Mouse (Mus musculus) gastrocnemius, adult 8-10 months (tissue): Measurements from ENCODE around the gene Zfp385a. TPM values are rescaled to one million over a fixed set of nuclear protein-coding genes. Genes with fewer than 3 reads are reported as not detected.

Source experiments
- DNase-seq, 2 experiments: peaks; one replicate each; pipeline ENCODE4 v3.0.0; 2022; ENCODE audit warnings: low spot score in 2 of 2
- total RNA-seq, 4 experiments: library from RNA; stranded (reverse); gene quantifications; 2 replicates each; pipeline ENCODE4 v1.2.4; 2022

The Zfp385a gene
- total RNA-seq, 4 experiments from 2014 or later: 5.7 to 6.4 (median 5.9) TPM

DNA sequence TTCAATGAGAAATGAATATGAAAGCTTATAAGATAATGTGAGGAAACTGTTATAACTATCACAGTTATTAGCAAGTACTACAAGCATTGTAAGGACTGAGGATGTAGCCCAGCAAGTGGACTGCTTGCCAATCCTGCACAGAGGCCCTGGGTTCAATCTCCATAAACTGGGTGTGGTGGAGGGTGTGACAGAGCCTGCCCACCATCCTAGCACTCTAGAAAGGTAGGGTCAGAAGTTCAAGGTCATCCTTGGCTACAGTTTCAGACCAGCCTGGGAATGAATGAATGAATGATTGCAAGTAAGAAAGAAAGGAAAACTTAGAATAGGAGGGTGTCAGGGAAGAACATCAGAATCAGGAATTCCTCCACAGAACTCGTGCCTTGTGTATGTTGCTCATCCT is 23.9 kb upstream of the Zfp385a start:
- DNase-seq: no peak

GRCm38 (mm10) chr15:103362950-103363349 is 23.1 kb upstream of the Zfp385a start:
- DNase-seq: no peak

DNA sequence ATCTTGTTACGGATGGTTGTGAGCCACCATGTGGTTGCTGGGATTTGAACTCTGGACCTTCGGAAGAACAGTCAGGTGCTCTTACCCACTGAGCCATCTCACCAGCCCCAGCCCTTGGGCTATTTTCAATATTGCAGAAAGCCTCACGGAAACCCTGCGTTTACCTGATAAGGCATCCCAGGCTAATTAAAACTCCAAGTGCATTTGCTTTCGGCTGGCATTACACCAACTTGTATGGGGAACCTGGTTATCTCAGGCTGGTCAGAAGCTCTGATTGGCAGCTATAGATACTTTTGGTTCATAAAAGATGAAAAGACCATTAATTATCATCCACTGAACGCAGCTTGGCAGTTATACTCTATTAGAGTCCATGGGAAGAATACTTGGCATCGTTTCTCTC is 22.4 kb upstream of the Zfp385a start:
- no peak for DNase-seq

DNA sequence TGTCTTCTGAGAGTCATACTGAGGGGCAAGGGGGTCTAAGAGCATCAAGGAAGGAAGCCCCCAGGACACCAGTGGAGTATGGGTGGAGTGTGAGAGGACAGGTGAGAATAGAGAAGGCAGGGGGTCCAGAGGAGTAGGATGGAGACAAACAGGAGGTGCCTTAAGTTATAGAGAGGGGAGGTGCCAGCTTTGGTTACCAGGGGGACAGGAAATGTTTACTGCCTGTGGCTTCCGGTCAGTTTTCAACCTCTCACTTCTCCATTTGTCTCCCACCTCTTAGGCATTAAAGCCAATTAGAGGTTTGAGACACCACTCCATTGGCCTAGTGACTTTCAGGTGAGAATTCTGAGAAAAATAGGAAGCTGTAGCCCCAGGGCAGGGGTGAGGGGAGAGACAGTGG is 21.4 kb upstream of the Zfp385a start:
- no peak for DNase-seq

GRCm38 (mm10) chr15:103359869-103360602 is 20.1 kb upstream of the Zfp385a start:
- peak; percentile 63 to 82 for DNase-seq

- DNase-seq: peak; percentile 50 to 74
Observed at GRCm38 (mm10) chr15:103359122-103359510, 19.2 kb upstream of the Zfp385a start.

DNA sequence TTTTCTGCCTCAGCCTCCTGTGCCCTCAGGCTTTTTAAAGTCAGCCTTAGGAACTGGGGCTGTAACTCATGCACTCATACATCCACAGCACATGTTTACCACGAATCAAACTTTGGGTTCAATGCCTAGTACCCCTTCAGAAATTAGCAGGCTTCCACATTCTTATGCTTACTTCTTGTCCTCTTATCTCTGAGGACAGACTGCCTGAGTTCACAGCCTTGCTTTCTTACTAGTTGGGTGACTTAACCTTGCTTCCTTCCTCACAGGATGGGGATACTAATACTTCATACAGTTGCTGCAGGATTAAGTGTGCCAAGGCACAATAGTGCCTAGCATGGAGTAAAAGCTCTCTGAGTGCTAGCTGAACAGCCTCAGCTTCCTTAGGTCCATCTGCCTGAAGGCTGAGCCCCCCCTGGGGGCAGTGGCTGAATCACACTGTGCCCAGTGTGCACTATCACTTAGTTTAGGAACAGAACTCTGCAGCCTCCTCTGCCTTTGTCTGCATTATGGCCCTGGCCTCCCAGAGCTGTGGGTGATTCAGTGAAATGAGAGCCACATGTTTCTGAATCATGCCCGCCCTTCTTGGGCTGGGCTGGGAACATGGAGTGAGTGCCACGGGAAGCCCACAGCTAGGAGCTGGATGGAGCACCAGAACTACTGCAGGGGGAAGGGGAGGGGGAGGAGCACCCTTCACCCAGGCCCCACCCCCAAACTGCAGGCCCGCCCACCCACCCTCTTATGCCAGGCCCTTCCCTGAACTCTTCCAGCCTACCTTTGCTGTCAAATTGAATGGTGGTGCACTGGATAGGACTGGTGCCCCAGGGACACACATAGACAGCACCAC is 18.6 kb upstream of the Zfp385a start:
- no peak for DNase-seq

GRCm38 (mm10) chr15:103357817-103358216 is 17.9 kb upstream of the Zfp385a start:
- no peak for DNase-seq

- DNase-seq: no peak
Observed at GRCm38 (mm10) chr15:103356130-103356529, 16.2 kb upstream of the Zfp385a start.

DNA sequence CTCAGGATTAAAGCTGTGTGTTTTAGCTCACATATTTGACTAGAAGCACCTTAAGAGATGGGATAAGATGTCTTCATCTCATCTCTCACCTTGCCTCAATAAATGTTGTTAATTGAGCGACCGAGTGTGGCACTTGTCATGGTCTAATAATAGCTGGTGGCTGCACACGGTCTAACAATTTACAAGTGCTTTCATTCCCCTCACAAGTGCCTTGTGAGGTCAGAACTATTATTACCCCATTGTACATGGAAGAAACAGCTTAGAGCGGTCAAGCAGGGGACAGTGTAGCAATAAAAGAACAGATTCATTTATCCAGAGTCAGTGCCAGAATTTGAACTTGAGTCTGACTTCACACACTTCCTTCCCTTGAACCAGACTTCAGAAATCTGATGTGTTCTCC is 15.5 kb upstream of the Zfp385a start:
- no peak for DNase-seq

GRCm38 (mm10) chr15:103354690-103355089 is 14.8 kb upstream of the Zfp385a start:
- no peak for DNase-seq

GRCm38 (mm10) chr15:103353511-103354256 is 13.8 kb upstream of the Zfp385a start:
- no peak for DNase-seq

GRCm38 (mm10) chr15:103352856-103353255 is 13.0 kb upstream of the Zfp385a start:
- no peak for DNase-seq

DNA sequence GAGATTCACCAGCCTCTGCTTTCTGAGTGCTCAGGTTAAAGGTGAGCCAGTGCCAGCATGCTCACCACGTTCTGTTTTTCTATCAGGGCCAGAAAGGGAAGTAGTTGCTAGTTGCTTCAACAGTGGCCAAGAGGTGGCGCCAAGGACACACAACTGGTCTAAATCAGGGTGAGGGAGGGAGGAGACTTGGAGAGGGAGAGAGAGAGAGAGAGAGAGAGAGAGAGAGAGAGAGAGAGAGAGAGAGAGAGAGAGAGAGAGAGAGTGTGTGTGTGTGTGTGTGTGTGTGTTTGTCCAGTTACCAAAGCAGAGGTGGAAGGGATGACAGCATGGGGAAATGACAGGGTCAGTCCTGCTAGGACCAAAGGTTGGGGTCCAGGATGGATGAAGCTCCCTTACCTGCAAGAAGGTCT is 7.4 kb upstream of the Zfp385a start:
- peak in 1 of 2 experiments; percentile 50 for DNase-seq

DNA sequence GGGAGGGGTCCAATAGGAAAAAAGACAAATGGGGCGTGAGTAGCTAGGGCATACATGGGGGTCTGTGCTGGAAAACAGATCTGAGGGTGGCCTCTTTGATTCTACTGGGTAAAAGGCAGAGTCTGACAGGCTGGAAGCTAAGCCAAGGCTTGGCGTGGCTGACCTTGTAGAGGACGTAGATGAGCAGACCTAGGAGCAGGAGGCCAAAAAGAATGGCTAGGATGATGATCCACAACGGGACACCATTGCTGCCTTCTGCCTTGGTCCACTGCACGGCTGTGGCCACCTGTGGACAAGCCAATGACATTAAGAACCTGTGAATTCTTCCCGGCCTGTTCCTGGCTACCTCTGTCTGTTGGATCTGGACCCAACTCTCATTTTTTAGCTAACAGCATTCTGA is 5.9 kb upstream of the Zfp385a start:
- no peak for DNase-seq

DNA sequence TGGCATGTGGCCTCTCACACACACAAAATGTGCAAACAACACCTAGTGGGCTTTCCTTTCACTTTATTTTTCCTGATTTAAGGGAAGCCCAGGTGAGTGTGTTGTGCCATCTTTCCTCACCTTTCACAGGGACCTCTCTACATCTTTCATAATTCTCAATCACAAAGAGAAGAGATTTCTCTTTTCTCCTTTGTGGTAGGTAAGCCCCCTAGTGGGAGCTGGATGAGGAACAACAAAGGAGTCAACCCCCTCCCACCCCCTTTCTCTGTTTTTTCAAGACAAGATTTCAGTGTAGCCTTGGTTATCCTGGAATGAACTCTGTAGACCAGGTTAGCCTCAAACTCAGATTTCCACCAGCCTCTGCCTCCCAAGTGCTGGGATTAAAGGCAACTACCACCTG is 3.7 kb upstream of the Zfp385a start:
- no peak for DNase-seq

DNA sequence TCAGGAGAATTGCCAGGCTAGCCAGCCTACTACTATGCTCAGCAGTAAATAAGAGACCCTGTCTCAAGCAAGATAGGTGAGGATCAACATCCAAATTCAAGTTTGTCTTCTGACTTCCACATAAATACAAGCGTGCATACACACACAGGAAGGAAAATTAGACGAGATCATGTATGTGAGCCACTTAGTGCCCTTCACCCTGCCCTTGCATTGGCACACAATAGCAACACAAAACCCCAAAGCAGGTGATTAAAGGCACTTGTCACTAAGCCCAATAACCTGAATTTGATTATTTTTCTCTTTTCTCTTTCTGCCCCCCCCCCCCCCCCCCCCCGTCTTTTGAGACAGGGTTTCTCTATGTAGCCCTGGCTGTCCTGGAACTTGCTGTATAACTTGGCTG is 3.1 kb upstream of the Zfp385a start:
- no peak for DNase-seq

- no peak for DNase-seq
Observed at GRCm38 (mm10) chr15:103342415-103342814, 2.5 kb upstream of the Zfp385a start.

DNA sequence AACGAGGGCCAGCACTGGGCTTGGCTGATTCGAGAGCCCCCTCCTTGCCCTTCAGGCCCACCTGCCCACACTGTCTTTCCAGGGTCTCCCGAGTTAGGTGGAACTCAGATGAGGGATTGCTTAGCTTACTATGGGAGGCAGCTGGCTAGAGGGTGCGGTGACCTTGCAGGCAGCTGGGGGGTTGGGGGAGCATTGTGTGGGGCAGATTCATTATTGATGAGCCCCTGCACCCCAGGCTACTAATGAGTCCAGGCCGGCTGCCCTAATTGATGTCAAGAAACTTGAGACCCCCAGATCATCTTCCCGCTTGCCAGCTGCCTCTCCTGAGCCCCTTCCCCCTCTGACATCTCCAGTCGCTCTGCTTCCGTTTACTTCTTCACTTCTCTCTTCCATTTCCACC is 1.7 kb upstream of the Zfp385a start:
- DNase-seq: no peak

DNA sequence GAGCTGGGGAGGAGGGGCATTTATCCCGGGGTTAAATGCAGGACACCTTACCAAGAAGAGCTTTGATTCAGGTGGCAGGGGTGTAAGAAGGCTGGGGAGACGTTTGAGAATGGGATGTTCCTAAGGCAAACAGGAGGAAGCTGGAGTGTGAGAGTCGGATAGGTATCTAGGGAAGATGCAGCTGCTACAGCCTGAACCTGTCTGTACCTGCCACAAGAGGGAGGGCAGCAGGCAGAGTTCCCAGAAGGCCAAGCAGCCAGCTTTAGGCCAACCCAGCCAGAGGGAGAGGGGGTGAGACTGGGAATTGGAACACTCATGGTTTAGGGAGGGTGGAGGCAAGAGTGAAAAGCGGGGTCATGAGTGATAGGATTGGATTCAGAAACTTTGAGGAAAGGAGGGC is 893 bp upstream of the Zfp385a start:
- no peak for DNase-seq

GRCm38 (mm10) chr15:103339166-103339960 is 530 bp downstream of the Zfp385a start:
- DNase-seq: no peak
